Mouse (Mus musculus) kidney, postnatal 0 days (tissue): ENCODE results near the gene Hdgf. TPM values are rescaled to one million over a fixed set of nuclear protein-coding genes. Genes with fewer than 3 reads are reported as not detected.

Experiments used
- ATAC-seq: fragments of 200-750 bp; cut with Nextera tagmentation; replicated peaks from 2 replicates; pipeline ENCODE4 v1.8.0; 2017; ENCODE audit warnings: low read depth, moderate number of reproducible peaks, moderate TSS enrichment, moderate library complexity; ENCODE audit not compliant: low FRiP score
- DNase-seq: peaks from one replicate; pipeline ENCODE4 v3.0.0-alpha.2; 2016; ENCODE audit warnings: low spot score
- H3K27ac ChIP-seq: fragments of 300-500 bp; sonication (generic); 2 replicates; pipeline ENCODE4 v1.5.1; 2014; ENCODE audit warnings: mild to moderate bottlenecking
- H3K27me3 ChIP-seq: fragments of 300-500 bp; sonication (generic); 2 replicates; pipeline ENCODE4 v1.6.1; 2014; ENCODE audit warnings: low read length, mixed read lengths; ENCODE audit not compliant: insufficient read depth
- H3K36me3 ChIP-seq: fragments of 300-500 bp; sonication (generic); 2 replicates; pipeline ENCODE4 v1.6.1; 2014; ENCODE audit warnings: low read length, mixed read lengths; ENCODE audit not compliant: insufficient read depth
- H3K4me1 ChIP-seq: fragments of 300-500 bp; sonication (generic); replicated peaks from 2 replicates; pipeline ENCODE4 v1.6.1; 2014; ENCODE audit warnings: antibody characterized with exemption, low read length, mixed read lengths; ENCODE audit not compliant: insufficient read depth
- H3K4me2 ChIP-seq: fragments of 300-500 bp; sonication (generic); 2 replicates; pipeline ENCODE4 v1.6.1; 2014; ENCODE audit warnings: mild to moderate bottlenecking, low read length, moderate library complexity, mixed read lengths
- H3K4me3 ChIP-seq: fragments of 300-500 bp; sonication (generic); replicated peaks from 2 replicates; pipeline ENCODE4 v1.5.1; 2014; ENCODE audit warnings: low read depth, low read length
- H3K9ac ChIP-seq: fragments of 300-500 bp; sonication (generic); 2 replicates; pipeline ENCODE4 v1.6.1; 2014; ENCODE audit warnings: low read depth, low read length
- H3K9me3 ChIP-seq: fragments of 300-500 bp; sonication (generic); replicated peaks from 2 replicates; pipeline ENCODE4 v1.6.1; 2016; ENCODE audit warnings: low read length, inconsistent platforms, mixed read lengths
- CTCF ChIP-seq: IDR thresholded peaks from 2 replicates; pipeline ENCODE4 v1.5.1; 2016; ENCODE audit warnings: antibody characterized with exemption, low read depth, mild to moderate bottlenecking, moderate library complexity
- WGBS: fragments of 180-500 bp; shearing (Covaris S2); extraction: QIAGEN DNeasy Blood & Tissue Kit; methylation state at CpG from one replicate; pipeline ENCODE4 v1.1.7; 2014; 5-methylcytosine and 5-hydroxymethylcytosine counted together
- polyA plus RNA-seq: library from polyadenylated mRNA; unstranded; fragments of >200 nt; fragmentation: Nextera tagmentation; extraction: Ambion mirVana; gene quantifications from 2 replicates; pipeline ENCODE4 v1.2.1, GENCODE M21; 2015

The Hdgf gene
- polyA plus RNA-seq, 1 experiment from 2014 or later = 193 TPM

DNA sequence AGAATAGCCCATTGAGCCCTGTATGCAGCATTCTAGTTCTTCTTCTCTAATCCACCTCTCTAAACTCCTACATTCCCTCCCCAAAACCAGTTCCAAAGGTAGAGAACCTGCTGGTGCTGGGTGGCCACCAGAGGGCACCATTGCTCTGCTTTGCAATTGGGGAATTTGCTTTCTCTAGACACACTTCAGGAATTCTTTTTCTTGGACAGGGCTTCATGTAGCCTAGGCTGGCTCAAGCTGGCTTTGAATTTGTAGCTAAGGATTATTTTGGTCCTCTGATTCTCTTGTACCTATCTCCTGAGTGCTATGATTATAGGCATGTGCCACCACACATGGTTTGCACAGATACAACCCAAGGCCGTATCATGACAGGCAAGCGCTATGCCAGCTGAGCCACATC is 29.7 kb downstream of the Hdgf start:
- Histone ChIP-seq H3K36me3 (peaks cover 47% of the 10 kb centered on the region), H3K9me3 (no peaks in the 10 kb centered on the region), H3K27me3 (no peaks in the 10 kb centered on the region), H3K27ac (no peak overlapping the region), H3K4me2 (no peak overlapping the region), H3K4me3 (no peak overlapping the region), H3K4me1 (peaks cover 6% of the 10 kb centered on the region; the same call in 1 of the 2 replicates), H3K9ac (no peak overlapping the region)
- WGBS = 98% methylated on average over 2 of the region's 2 CpGs
- peak; percentile 38; the same call in 1 of the 2 replicates for ATAC-seq
- TF ChIP-seq CTCF = peak; percentile 99
- DNase-seq = peak; percentile 90

DNA sequence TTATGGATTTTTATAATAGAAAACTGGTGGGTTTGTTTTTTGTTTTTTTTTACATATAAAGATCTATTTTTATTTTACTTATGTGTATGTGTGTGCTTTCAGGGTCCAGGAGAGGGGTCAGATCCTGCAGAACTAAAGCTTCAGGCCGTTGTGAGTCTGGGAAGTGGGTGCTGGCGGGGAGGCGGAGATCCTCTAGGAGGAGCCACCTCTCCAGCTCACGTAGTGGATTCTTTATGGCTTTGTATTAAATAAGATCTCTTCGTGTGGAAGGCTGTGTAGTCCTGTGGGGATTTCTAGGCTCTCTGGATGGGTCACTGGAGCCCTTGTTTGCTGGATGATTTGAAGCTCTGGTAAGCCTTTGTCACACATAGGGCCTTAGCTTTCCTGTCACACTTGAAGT is 34.5 kb downstream of the Hdgf start:
- Histone ChIP-seq H3K4me2 (no peak overlapping the region), H3K9ac (no peak overlapping the region), H3K4me1 (no peaks in the 10 kb centered on the region), H3K9me3 (no peaks in the 10 kb centered on the region), H3K36me3 (peaks cover 46% of the 10 kb centered on the region), H3K27me3 (no peaks in the 10 kb centered on the region), H3K4me3 (no peak overlapping the region), H3K27ac (no peak overlapping the region)
- 0 out of 2 replicates have a peak, but pooled peaks have one; percentile 17 for TF ChIP-seq CTCF
- no peak for ATAC-seq
- DNase-seq = no peak
- 63% methylated on average over 5 of the region's 5 CpGs for WGBS

DNA sequence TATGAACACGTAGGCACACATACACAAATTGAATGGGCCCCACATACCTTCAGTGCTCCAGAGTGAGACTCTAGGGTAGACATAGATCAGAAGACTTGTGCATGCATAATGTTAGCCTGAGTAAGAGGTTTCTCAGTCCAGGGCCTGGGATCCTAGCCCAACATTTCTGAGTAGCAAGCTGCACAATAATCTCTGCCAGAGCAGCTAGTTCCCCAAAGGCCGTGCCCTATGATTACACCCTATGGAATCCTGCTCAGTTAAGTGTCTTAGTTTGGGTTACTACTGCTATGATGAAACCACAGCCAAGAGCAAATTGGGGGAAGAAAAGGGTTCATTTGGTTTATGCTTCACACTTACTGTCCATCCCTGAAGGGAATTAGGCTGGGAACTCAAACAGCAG is 36.4 kb downstream of the Hdgf start:
- 94% methylated on average over 2 of the region's 2 CpGs for WGBS

DNA sequence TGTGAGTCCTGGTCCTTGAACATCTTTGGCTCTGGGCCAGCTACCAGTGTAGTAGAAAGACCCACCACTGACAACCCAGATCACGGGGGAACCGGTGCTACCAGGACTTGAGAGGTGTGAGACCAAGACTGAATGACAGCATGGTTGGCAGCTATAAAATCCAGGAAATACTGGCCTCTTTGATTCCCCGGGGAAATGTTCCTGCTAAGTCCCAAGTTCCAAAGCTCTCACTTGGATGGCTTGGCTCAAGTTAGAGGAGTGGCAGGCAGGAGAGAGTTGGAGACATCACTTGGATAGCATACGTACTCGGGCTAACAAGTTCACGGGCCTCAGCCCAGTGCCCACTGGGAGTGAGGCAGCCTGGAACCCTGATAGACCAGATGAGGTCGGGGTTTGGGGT is 37.5 kb downstream of the Hdgf start:
- ATAC-seq (no peak), DNase-seq (no peak)
- no peaks in the 10 kb centered on the region for H3K27me3 ChIP-seq
- no peak overlapping the region for H3K27ac ChIP-seq
- no peak overlapping the region for H3K9ac ChIP-seq
- no peaks in the 10 kb centered on the region for H3K9me3 ChIP-seq
- H3K4me2 ChIP-seq = no peak overlapping the region
- peaks cover 35% of the 10 kb centered on the region for H3K36me3 ChIP-seq
- no peak overlapping the region for H3K4me3 ChIP-seq
- no peak for TF ChIP-seq CTCF
- peaks cover 19% of the 10 kb centered on the region for H3K4me1 ChIP-seq
- WGBS = 60% methylated on average over 7 of the region's 7 CpGs

More for the DNA sequence above, 36.4 kb downstream of the Hdgf start:
- no peak overlapping the region for H3K4me2 ChIP-seq
- H3K36me3 ChIP-seq = peaks cover 43% of the 10 kb centered on the region
- ATAC-seq (no peak), DNase-seq (no peak)
- H3K27me3 ChIP-seq = no peaks in the 10 kb centered on the region
- no peak for TF ChIP-seq CTCF
- H3K9me3 ChIP-seq = no peaks in the 10 kb centered on the region
- no peak overlapping the region for H3K27ac ChIP-seq
- H3K4me1 ChIP-seq = peaks cover 10% of the 10 kb centered on the region
- H3K9ac ChIP-seq = no peak overlapping the region
- H3K4me3 ChIP-seq = no peak overlapping the region

DNA sequence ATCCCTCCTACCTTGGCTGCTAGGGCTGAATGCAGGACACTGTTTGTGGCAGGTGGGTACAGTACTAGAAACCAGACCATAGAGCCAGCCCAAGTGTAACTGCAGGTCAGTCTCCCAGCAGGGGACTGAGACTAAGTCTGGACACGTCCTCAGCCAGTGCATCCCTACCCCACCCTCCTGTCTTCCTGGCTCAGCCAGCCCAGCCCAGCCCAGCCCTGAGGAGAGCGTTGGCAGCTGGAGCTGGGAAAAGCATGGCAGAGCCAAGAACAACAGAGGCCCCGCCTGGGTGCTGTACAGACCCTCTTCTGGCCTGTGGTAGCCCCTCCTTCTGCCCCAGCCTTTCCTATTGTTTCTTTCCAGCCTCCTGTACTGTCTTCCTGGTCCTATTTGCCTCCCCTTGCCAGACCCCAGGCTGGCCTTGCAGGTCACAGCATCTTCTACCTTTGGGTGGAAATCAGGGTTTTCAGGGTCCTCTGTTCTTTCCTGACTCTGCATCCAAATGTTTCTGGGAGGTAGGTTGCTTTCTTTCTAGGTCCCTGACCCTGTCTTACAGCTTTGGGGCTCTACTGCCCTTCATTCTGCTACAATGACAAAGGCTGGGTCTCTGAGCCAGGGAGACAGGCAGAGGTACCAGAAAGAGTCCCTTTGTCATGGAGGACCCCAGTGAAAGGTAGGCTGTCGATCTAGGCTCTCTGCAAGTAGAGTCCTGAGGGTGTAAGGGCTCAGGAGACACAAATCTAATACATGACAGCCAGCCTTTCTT is 38.9 kb downstream of the Hdgf start:
- Histone ChIP-seq H3K9me3 (no peaks in the 10 kb centered on the region), H3K9ac (no peak overlapping the region), H3K36me3 (peaks cover 21% of the 10 kb centered on the region), H3K4me1 (peaks cover 25% of the 10 kb centered on the region), H3K4me3 (no peak overlapping the region), H3K4me2 (no peak overlapping the region), H3K27ac (no peak overlapping the region), H3K27me3 (no peaks in the 10 kb centered on the region)
- DNase-seq (no peak), ATAC-seq (no peak; the same call in 1 of the 2 replicates)
- TF ChIP-seq CTCF = no peak
- 17% methylated on average over 4 of the region's 4 CpGs for WGBS

DNA sequence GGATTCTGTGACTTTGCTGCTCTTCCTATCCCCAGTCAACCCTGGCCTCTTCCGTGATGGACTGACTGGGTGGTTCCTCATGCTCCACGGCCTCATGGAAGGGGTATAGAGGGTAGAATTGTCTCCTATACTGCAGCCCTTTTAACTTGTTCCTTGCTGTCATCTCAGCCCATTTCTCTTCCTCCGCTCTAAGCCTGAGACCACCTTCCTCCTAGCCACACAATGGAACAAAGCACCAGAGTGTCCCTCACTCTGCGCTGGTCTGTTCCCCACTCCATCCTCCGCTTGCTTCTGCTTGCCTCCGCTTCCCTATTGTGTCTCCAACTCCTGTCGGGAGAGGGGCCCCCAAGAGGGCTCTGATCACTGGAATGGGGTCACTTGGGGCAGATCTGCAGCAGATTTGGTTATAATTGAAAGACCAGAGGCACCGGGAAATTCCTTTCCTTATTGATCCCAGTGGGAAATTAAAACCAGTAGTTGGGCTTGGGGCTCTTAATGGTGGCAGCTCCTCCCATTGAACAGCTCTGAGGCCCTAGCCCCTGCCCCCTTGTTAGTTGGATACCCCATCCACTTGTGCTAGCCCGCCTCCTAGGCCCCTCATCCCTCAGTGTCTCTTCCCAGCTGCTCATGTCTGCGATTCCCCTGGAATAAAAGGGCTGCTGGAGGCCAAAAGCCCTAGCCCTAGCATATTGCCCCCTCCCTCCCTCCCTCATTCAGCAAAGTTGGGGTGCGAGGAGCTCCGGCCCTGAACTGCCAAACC is 39.8 kb downstream of the Hdgf start:
- WGBS = 44% methylated on average over 12 of the region's 12 CpGs
- Histone ChIP-seq H3K4me2 (no peak overlapping the region), H3K9me3 (no peaks in the 10 kb centered on the region), H3K9ac (no peak overlapping the region), H3K27ac (no peak overlapping the region), H3K27me3 (no peaks in the 10 kb centered on the region), H3K36me3 (peaks cover 13% of the 10 kb centered on the region), H3K4me3 (no peak overlapping the region), H3K4me1 (peaks cover 25% of the 10 kb centered on the region)
- TF ChIP-seq CTCF = no peak
- DNase-seq (no peak), ATAC-seq (no peak)
